Mouse (Mus musculus): ENCODE data around the gene Slirp. TPM values are rescaled to one million over a fixed set of nuclear protein-coding genes. Genes with fewer than 3 reads are reported as not detected.
A peak's percentile ranks its signal among the peaks of the same experiment; 100 is the strongest.

Gene Slirp
- 100 to 1,000 TPM; 152 to 169 TPM for total RNA-seq (2021)
- long read RNA-seq, experiment 1, transcript Slirp-204 (4 exons, 2,701 nt), result major isoform, 41 of 64 reads
- long read RNA-seq, experiment 1, partial matches to known transcripts, result 17 of 64 reads
- long read RNA-seq, experiment 1, other reads (novel, unspliced or antisense), result 2 of 64 reads
- long read RNA-seq, experiment 2, transcript Slirp-204 (4 exons, 2,701 nt), result major isoform, 37 of 60 reads
- long read RNA-seq, experiment 2, partial matches to known transcripts, result 22 of 60 reads
- long read RNA-seq, experiment 2, other reads (novel, unspliced or antisense), result 1 of 60 reads

- DNase-seq, result peak; percentile 87
Measured at GRCm38 (mm10) chr12:87443700-87444122, at the start of gene Slirp, which contains the start of gene Alkbh1. Gene Slirp, plus strand, starts transcription at chr12:87443896. Gene Alkbh1, minus strand, starts transcription at chr12:87444017.

GRCm38 (mm10) chr12:87394316-87394715 is 49.4 kb upstream of the Slirp start:
- DNase-seq, result no peak

- no peak for DNase-seq
Measured at GRCm38 (mm10) chr12:87397126-87397525, 46.6 kb upstream of the Slirp start.

GRCm38 (mm10) chr12:87397811-87398417 is 45.8 kb upstream of the Slirp start:
- no peak for DNase-seq

GRCm38 (mm10) chr12:87399119-87399819 is 44.4 kb upstream of the Slirp start:
- no peak for DNase-seq

GRCm38 (mm10) chr12:87401883-87402282 is 41.8 kb upstream of the Slirp start:
- DNase-seq, result no peak

- DNase-seq, result no peak
Measured at GRCm38 (mm10) chr12:87405165-87405564, 38.5 kb upstream of the Slirp start.

- no peak for DNase-seq
Measured at GRCm38 (mm10) chr12:87405721-87406120, 38.0 kb upstream of the Slirp start.

- DNase-seq, result peak; percentile 10
Measured at GRCm38 (mm10) chr12:87407869-87408605, 35.7 kb upstream of the Slirp start.

GRCm38 (mm10) chr12:87409123-87409522 is 34.6 kb upstream of the Slirp start:
- no peak for DNase-seq

- DNase-seq, result no peak
Measured at GRCm38 (mm10) chr12:87410999-87411398, 32.7 kb upstream of the Slirp start.

- DNase-seq, result peak; percentile 69
Measured at GRCm38 (mm10) chr12:87413179-87413790, 30.4 kb upstream of the Slirp start.

- no peak for DNase-seq
Measured at GRCm38 (mm10) chr12:87415358-87415757, 28.3 kb upstream of the Slirp start.

GRCm38 (mm10) chr12:87416690-87417089 is 27.0 kb upstream of the Slirp start:
- peak; percentile 43 for DNase-seq

- no peak for DNase-seq
Measured at GRCm38 (mm10) chr12:87418921-87419320, 24.8 kb upstream of the Slirp start.

- no peak for DNase-seq
Measured at GRCm38 (mm10) chr12:87419974-87420485, 23.7 kb upstream of the Slirp start.

GRCm38 (mm10) chr12:87421708-87422507 is 21.8 kb upstream of the Slirp start:
- no peak for DNase-seq

- DNase-seq, result no peak
Measured at GRCm38 (mm10) chr12:87423700-87424099, 20.0 kb upstream of the Slirp start.

GRCm38 (mm10) chr12:87424516-87424915 is 19.2 kb upstream of the Slirp start:
- no peak for DNase-seq

- DNase-seq, result no peak
Measured at GRCm38 (mm10) chr12:87426354-87427031, 17.2 kb upstream of the Slirp start.

Data from gastrocnemius, postnatal 10 days (tissue).